Mouse (Mus musculus) kidney, postnatal 4 days (tissue): ENCODE data around the gene Mctp1.
"Not testable (repeated sequence)": the region's sequence is repeated elsewhere in the genome, so short reads cannot be mapped to it uniquely, and the experiment has no call there.

Experiments used
- DNase-seq, 2 experiments: peaks; one replicate each; pipeline ENCODE4 v3.0.0; 2021; ENCODE audit warnings: mixed read lengths in 2 of 2

The Mctp1 gene

DNA sequence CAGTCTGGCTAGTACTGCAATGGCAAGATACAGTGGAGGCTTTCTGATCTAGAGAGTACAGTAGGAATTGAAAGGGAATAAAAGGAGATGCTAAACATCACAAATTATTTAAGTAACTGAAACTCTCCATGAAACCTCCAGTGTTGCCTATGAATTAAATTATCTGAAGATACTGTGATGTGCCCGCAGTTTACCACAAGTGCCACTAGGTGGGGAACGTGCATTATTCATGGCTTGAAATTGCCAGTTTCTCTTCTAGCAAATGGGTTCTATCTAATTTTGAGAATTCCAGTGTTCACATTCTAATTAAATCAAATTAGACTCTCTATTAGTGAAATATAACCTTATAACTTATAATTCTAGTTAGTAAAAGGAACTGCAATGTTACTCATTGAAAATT, 585.1 kb downstream of the Mctp1 start:
- DNase-seq = peak; percentile 66 to 71

GRCm38 (mm10) chr13:76971046-76971445, 586.7 kb downstream of the Mctp1 start:
- DNase-seq = not testable (repeated sequence)

DNA sequence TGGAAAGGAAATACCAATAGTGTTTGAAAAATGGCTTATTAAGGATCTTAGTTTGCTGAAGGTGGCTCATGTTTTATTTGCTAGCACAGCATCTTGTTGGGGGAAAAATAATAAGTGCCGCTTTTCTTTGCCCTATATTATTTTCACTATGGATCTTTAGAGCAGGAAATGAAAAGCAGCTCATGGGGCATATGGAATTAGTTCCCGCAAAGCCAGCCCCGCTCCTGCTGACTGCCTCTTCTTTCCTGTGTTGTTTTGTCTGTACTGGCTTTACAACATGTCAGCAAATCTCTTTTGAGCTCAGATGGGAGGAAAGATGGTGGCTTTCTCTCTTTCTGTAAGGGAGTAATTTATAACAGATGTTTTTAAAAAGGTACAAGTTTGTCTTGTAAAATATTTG, 618.3 kb downstream of the Mctp1 start:
- no peak for DNase-seq

- DNase-seq = no peak
These were observed 619.3 kb downstream of the Mctp1 start for GRCm38 (mm10) chr13:77003684-77004083.

- DNase-seq = no peak
These were observed 634.5 kb downstream of the Mctp1 start for GRCm38 (mm10) chr13:77018851-77019250.

DNA sequence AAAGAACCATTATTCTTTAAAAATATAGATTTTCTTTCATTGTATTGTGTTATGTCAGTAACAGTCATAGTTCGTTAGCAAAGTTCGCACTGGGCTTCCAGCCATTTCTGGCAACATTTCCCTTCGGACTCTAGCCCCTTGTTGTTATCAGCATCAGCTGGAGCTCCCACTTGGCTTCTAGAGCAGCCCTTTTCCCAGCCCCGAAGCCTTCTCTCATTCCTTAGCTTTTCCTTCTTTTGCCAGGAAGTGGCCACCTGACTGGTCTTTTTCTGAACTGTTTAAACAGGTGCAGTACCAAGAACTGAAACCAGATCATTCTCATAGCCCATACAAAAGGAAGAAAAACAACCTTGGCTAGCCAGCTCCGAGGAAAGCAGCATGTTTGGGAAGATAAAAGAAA, 645.3 kb downstream of the Mctp1 start:
- no peak for DNase-seq

DNA sequence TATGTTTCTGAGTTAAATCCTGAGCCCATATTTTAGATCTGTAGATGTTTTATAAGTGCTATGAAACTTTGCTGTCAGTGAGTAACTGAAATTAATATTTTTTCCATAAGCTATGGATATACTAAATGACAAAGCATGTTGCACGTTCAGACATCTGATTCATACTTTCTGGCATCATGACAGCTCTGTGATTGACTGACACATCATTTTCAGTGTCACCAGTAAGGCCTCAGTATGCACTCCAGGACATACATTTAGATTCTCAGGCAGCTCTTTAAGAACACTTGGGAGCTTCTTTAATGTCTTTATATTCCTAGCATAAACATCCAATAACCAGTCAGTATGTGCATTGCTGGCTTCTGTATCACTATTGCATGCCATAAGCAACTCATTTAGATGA, 659.0 kb downstream of the Mctp1 start:
- no peak for DNase-seq

GRCm38 (mm10) chr13:77045375-77045774, 661.0 kb downstream of the Mctp1 start:
- no peak for DNase-seq

DNA sequence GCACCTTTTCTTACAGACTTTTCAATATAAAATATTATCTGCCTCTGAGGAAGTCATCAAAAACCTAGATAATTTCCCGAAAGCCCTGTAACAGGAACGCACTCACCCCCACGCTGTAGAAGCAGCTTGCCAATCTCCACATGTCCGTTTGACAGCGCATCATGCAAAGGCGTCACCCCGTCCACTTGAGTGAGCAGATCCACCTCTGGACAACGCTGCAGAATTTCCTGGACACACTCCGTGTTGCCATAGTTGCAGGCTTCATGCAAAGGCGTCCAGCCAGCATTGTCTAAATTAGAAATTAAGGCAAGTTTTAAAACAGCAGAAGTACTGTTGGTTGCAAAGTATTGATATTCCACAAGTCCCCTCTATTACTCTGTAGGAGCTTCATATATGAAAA, 662.1 kb downstream of the Mctp1 start:
- no peak for DNase-seq

DNA sequence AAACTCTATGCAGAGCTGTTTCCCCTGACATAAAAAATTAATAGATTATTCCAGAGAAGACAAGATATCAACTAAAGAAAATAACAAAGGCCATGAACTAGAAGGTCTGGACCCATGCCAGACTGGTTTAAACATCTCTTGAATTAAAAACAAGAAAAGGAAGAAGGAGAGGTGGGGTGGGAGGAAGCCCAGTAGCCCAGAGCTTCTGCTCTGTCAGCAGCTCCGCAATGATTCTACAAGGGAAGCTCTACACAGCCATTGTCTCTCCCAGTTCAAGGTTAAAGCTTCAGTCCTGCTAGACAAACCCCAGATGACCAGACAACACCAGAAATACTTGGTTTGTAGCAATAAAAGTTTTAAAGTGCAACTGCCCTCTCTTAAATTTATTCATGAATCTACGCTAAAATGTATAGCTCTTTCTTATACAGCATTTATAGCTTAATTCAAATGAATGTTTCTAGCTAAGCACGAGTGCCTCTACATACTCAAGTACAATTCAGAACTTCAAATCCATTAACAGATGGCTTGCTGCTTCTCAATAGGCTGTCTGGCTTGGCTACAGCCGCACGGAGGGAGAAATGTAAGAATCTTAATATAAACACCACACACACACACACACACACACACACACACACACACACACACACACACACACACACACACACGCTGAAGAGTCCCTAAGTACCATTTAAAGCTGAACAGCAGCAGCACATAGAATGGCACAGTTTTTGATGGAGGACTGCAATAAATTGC, 663.0 kb downstream of the Mctp1 start:
- DNase-seq = no peak

DNA sequence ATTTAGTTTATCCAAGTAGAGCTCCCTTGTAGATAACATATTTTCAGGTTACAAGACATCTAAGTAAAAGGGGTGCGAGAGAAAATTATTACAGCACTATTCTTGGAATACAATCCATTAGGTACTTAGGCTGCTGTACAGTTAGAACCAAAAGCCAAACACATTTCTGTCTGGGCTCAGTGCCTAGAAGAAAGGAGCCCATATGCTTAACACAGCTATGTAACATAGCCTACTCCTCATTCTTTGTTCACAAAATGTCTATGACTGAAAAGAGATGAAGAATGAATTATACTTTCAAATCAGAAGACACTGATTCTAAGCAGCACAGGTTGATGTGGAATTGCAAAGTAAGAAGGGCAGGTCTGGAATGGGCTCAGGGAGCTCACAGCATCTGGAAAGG, 664.1 kb downstream of the Mctp1 start:
- DNase-seq = no peak

DNA sequence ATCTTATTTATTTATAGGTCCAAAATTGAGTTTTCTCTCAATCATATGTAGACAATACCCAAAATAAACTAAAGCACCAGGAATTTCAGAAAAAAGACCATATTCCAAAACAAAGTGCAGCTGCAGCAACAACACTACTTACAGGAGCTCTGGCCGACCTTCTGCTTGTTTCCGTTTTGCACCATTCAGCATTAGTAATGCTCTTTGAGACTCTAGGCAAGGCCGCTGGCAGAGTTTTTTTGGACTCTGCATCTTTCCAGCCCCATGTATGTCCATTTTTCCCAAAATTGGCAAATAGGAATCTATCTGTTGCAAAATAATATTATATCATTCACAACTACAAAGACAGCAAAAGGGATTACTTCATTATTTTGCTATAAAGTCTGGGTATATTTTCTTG, 665.4 kb downstream of the Mctp1 start:
- no peak for DNase-seq

GRCm38 (mm10) chr13:77063221-77063620, 678.9 kb downstream of the Mctp1 start:
- no peak for DNase-seq

DNA sequence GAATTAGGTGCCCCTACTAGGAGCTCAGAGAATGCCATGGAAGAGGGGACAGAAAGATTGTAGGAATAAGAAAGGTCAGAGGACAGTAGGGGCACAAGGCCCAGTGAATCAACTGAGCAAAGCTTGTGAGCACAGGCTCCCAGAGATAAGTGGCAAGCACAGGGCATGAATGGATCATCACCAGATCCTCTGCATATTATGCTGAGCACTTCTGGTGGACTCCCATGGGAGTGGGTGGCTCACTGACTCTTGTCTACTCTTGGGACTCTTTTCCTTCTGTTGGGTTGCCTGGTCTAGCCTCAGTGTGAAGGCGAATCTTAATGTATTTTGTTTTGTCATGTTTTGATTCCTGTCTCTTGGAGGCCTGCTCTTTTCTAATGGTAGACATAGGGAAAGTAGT, 684.5 kb downstream of the Mctp1 start:
- no peak for DNase-seq

GRCm38 (mm10) chr13:77072030-77072429, 687.7 kb downstream of the Mctp1 start:
- no peak for DNase-seq
